Mouse (Mus musculus) cerebellum, adult 11 months (tissue): ENCODE data around the gene Elavl3.
A peak's percentile ranks its signal among the peaks of the same experiment; 100 is the strongest.

Source experiments
- DNase-seq: peaks from one replicate; pipeline ENCODE4 v3.0.0; 2022

Elavl3 gene

DNA sequence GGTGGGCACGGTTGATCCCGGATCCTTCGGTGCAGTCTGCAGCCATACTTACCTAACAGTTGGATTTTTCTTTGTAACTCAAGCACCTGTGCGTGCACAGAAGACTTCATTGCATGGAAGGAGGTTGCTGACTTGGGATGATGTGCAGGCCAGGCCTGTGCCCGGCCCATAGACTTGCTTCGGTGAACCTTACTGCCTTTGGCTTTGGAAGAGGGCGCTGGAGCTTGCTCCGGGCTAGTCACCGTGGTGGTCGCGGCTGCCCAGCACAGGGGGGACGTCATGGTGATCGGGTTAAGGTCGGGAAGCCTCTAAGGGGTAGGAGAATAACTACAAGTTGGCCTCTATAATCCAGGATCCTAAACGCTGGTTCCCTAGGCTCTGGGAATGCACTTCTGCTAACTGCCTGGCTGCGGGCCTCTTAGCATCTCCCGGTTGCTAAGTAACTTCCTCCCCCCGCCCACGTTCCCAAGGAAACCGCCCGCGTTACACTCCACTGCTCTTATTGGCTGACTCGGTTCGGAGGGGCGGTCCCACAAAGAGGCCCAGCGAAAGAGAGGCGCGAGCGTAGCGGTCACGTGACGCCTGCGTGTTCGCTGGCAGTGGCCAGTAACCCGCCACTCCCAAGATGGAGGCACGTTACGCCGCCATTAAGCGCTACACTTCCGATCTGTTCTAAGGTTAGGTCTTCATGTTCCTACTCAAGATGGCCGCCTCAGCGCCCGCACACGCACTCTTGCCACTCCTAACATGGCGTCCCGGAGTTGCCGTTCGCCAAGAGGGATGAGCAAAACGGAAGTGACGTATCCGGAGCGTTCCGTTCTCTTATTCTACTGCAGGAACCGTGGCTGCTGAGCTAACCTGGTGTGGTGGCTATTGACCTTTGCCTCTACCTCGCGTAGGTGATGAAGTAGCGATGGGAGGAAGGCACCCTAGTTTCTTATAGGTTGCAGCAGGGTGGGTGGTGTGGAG lies 49.3 kb downstream of the Elavl3 start, which contains the start of the genes Ccdc151 and Prkcsh:
Ccdc151 (minus strand) TSS at position 441 of the 969 bp plus-strand sequence.
Prkcsh (plus strand) TSS at position 613 of the 969 bp plus-strand sequence.
- DNase-seq: peak; percentile 99

DNA sequence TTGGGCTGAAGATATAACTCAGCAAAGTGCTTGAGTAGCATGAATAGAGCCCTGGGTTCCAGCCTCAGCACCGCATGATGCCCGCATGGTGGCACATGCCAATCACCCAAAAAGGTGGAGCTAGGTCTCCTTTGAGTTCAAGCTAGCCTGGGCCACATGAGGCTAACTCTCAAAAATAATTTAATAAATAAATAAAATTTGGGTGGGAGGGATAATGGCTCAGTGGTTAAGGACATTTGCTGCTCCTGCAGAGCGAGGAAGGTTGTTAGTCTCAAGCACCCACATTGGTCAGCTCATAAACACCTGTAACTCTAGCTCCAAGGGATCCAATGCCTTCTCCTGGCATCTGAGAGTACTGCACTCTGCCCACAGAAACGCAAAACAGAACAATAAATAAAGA lies 50.2 kb downstream of the Elavl3 start:
- no peak for DNase-seq

DNA sequence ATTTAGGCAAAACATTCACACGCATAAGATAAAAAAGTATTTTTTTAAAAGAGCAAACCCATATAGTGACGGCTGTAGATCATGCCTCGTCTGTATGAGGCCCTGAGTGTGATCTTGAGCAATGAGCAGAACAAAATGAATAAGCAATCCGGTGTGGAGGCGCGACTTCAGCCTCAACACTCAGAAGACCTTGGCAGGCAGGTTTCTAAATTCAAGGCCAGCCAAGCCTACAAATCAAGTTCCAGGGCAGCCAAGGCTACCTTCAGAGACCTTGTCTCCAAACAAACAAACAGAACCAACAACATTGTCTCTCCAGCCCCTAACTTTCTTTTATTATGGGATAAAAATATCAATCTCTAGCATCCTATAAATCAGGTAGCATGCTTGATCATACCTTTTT lies 51.5 kb downstream of the Elavl3 start:
- DNase-seq: no peak

DNA sequence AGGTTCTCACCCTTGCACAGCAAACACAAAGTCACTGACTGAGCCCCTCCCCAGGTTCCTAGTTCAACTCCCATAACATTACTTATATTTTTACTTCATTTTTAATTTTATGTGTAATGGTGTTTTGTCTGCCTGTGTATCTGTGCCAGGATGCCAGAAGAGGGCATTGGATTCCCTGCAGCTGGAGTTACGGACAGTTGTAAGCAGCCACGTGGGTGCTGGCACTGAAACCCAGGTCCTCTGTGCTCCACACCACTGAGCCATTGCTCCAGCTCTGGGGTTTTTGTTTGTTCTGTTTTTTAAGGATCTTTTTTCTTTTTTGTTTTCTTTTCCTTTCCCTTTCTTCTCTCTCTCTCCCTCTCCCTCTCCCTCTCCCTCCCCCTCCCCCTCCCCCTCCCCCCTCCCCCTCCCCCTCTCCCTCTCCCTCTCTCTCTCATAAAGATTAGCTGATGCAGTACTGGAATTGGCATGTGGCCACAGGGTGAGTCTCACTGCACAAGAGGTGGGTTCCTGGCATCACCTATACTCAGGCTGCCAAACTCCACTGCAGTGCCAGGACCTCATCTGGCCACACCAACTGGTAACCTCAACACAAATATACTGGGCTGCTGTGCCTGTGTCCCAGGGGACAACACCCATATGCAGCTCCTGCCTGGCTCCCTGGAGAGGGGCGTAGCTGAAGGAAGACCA lies 55.5 kb downstream of the Elavl3 start:
- no peak for DNase-seq

DNA sequence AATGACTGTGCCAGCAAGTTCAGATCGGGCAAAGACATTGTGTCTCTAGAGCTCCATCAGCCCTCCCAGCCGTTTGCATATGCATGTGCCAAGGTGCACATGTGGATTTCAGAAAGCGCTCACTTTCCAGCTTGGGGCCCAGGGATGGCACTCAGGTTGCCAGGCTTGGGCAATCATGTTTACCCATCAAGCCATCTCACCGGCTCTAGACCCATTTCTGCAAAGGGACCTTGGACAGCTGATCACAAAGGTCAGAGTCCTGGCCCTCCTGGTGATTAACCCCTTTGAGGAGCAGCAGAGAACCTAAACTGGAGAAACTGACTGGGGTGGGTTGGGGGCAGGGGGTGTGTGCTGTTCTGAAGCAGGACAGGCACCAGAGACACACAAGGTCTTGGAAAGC lies 59.6 kb downstream of the Elavl3 start:
- DNase-seq: no peak

DNA sequence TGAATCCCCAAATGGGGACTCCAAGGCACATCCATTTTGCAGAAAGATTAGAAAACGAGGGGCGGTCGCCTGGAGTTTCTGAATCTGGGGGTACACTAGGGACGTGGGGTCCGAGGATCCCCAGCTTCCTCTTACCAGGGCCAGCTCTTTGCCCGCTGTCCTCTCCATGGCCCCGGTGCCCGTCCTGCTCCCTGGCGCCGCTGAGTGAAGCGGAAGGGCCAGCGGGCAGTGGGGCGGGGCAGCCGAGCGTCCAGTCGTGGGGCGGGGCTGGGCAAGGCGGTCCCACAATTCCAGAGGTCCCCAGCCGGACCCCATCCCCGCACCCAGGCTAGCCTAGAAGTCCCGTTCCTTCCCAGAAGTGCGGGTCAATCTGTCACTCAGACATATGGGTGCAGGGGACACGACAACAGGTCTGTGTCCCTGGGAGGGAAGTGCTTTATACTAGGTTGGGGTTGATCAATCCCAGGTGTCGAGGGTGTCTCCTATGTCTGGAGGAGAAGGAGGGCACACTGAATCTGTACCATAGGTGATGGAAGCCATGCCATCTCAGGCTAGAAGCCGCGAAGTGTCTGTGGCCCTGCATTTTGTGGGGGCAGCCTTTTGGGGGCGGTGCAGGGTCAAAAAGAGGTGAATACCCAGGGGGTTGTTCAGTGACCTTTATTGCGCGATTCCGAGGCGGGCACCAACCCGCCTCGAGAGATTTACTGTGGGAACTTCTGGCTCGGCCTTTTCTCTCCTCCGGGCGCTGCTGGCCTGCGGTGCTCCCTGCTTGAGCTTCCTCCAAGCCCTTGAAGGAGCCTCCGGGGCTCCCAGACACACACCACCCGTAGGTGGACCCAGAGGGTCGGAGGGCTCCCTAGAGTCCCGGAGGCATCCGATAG lies 62.4 kb downstream of the Elavl3 start, which contains the start of gene Rgl3:
Rgl3 (minus strand) TSS at position 217 of the 881 bp plus-strand sequence.
- peak; percentile 75 for DNase-seq

DNA sequence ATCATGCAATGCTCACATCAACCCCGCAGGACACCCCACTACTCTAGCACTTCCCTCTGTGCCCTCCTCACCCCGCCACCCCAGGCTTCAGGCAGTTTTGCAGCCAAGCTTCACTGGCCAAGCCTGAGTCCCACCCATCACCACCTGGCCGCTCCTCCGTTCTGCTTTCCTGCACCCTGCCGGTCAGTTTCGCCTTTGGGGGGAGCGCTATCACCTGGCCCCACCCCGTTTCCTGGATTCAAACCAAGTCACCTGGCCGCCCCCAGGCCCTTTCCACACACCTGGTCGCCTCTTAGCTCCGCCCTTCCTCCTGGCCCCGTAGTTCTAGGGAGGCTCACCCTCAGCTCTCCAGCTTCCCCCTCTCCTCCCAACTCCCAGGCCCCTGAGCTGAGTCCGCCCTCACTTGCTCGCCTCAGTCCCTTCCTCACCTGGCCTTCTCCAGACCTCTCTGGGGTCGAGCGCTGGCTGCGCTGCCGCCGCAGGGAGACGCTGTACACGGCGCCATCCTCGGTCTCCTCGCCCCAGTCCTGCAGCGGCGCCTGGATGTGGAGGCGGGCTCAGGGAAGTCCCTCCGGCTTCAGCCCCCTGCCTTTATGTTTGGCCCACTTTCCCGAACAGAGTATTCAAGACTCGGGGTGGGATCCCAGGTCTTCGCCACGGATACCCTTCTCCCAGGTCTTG lies 63.3 kb downstream of the Elavl3 start:
- peak; percentile 68 for DNase-seq

DNA sequence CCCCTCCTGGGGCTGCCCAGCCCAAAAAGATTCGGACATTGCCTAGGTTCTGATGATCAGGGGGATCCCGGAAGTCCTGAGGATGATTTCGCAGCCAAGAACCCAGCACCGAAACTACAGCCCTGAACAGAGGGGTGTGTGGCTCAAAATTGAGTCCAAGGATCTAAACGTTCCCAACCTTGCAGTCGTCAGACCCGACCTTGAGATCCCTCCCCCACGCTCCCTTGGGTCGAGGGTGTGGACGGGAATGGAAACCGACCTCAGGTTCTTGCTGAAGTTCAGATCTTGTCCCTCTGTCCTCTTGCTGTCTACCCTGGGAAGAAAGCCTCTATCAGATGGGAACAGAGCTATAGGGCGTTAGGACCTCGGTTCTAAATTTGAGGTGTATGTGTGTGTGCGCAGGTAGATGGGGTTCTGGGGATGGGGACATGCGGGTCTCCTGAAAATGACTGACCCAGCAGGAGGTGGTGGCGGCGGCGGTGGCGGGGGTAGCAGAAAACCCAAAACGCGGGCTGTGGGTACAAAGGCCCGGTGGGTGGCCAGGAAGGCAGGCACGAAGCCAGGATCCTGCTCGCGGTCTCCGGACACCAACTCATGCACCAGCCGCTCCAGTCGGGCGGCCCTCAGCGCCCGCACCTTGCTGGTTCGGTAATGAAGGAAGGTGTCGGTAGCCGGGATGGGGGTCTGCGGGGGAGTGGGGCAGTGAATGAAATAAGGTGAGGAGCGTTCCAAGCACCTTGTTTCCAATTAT lies 64.1 kb downstream of the Elavl3 start:
- peak; percentile 71 for DNase-seq

DNA sequence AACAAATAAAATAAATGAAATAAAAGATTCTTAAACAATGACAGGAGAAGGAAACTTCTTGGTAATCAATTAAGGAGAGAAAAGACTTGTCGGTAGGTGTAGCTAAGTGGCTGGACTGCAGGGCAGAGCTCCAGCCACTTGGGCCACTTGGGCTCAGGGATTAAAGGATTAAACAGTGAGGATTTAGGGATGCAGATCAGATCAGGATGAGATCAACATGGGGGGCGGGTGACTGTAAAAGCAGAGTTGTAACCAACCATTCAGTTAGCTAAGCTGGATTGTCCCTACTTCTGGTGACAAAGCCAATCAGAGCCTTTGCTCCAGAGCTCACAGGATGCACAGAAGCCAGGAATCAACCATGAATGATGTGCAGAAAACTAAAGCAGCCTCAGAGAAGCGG lies 67.9 kb downstream of the Elavl3 start:
- no peak for DNase-seq

DNA sequence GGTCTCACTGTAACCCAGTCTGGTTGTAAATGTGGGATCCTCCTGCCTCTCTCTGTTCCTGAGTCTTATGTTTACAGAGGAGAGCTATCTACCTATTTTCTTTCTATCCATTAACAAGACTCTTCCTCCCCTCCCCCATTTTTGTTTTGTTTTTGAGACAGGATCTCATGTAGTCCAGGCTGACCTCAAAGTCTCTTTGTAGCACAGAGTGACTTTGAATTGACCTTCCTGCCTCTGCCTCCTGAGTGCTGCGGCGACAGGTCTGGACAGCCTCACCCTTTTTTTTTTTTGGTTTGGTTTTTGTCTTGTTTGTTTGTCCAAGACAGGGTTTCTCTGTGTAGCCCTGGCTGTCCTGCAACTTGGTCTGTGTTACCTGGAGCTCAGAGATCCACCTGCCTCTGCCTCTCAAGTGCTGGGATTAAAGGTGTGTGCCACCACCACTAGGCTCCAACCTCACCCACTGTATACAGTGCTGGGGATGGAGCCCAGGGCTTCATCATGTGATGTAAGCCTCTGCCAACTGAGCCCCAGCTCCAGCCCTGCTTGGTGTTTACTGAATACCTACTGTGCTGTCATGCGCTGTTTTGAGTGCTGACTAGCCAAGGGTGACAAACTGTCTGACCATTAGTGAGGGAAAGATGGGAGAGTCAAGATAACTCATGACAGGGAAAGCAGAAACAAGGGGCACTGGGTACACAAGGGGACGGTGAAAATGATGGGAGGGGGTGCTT lies 73.3 kb downstream of the Elavl3 start:
- no peak for DNase-seq

DNA sequence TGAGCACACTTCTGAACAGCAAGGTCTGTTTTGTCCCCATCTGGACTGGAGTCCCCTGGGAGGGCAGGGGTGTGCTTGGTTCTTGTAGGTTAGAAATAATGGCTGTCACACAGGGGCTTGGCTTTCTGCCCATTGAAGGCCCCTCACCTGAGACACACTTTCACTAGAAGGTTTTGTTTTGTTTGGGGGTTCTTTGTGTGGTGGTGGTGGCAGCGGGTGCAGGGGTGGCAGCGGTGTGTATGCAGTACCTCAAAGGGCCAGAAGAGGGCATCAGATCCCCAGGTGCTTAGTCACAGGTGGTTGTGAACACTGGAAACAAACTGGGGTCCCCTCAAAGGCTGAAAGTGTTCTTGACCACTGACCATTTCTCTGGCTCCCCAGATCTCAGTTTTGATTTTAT lies 73.9 kb downstream of the Elavl3 start:
- peak; percentile 49 for DNase-seq

DNA sequence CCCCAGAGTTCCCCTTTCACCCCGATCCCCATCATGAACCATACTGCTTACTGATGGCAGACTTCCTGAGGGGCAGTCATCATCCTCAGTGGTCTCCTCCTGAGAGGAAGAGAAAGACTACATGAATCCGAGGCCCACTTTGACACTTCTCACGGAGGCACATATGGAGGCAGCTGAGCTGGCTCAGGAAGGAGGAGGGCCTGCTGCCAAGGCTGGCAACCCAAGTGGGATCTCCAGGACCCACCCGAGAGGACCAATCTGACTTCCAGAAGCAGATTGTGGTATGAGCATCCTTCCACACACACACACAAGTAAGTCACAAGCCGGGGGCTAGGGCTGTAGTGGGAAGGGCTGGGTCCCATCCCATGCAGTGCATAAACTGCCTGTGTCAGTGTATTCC lies 74.5 kb downstream of the Elavl3 start:
- DNase-seq: no peak

DNA sequence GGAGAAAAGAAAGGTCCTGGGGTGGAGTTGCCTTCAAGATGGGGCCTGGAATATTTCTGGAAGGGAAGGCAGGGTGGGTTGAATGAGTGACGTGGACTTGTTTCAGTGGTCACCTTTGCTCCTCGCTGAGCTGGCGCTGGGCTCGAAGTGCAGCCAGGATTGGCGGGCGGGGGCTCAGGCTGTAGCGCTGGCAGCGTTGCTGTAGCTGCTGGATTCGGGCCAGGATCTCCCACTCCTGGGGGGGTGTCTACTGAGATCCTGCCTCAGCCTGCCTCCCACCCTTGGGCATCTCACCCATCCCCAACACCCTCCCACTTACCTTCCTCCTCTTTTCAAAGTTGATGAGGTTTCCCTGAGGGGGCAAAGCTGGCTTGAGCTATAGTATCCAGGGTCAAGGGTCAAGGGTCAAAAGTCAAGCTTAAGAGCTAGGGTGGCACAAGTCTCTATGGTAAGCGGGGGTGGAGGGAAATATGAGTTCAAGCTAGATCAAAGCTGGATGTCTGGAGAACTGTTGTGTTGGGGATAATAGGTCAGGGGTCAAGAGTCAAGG lies 75.1 kb downstream of the Elavl3 start:
- DNase-seq: no peak

DNA sequence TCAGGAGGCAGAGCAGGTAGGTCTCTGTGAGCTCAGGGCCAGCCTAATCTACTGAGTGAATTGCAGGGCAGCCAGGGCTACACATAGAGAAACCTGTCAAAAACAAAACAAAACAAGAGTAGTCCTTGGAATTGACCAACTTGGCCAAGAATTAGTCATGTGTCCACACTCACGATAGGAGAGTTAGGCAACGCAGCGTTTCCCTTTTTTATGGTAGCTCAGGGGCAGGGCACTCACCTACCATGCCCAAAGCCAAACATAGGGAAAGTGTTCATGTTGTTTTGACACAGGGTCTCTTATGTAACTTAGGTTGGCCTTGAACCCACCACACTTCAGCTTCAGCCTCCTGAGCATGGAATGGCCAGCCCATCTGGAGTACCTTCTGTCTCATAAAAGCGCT lies 82.5 kb downstream of the Elavl3 start:
- DNase-seq: no peak

DNA sequence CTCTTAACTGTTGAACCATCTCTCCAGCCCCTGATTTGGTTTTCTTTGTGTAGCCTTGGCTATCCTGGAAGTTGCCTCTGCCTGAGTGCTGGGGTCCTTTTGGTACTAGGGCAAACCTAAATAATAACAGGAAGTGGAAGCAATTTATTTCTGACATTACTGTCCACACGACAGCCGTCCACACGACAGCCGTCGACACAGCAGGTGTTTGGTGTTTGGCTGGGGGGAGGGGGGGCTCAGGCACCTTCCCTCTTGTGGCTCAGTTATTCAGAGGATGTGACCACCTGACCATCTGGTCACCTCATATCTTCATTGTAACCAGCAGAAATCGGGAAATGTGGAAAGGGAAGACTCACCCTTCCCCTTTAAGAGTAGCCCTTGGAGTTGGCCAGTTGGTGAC lies 82.9 kb downstream of the Elavl3 start:
- no peak for DNase-seq
